Mouse (Mus musculus): ENCODE measurements at regions not wholly inside any gene's neighbourhood (a gene's known extent, or its start where the extent isn't known, plus 50 kb on each side); places are given as distances from the start of the nearest gene placed in this dataset.
"Not testable (repeated sequence)": the region's sequence is repeated elsewhere in the genome, so short reads cannot be mapped to it uniquely, and the experiment has no call there.

DNA sequence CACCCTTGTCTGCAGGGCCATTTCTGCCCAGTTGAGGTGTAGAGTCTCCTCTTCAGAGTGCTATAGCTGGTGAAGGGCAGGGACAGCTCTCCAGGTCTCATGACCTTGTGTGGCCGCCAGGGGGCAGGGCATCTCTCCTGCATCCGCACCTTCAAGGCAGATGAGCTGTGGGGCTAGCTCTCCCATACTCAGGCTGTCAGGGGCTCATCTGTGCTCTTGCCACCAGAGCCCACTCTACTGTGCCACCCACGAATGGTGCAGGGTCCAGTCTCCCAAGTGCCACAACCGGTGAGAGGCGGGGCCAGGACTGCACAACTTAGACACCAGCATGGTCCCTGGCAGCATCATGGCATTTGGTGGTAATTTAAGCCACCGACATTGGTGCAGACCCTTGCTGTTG is 111.3 kb downstream of the Syt10 start:
- DNase-seq (ENCODE audit: low spot score in 2 of 2), result peak; percentile 7

DNA sequence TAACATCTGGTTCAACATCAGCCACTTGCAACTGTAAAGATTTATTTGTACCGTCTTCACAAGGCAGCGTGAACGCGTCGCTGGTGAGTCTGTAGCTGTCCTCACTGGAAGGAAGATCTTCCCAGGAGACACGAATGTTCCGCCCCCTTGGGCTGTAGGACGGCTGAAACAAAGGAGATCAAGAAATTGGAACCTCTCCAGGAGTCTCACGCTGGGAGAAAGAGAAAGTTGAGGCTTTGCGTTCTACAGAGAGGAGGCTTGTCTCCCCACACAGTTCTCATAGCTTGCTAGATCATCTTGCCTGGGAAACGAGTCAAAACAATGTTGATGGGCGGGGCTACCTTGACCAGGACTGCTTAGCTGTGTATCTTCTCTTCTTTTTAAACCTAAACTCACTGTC is 117.3 kb downstream of the Syt10 start:
- no peak for DNase-seq (ENCODE audit: low spot score in 2 of 2)

DNA sequence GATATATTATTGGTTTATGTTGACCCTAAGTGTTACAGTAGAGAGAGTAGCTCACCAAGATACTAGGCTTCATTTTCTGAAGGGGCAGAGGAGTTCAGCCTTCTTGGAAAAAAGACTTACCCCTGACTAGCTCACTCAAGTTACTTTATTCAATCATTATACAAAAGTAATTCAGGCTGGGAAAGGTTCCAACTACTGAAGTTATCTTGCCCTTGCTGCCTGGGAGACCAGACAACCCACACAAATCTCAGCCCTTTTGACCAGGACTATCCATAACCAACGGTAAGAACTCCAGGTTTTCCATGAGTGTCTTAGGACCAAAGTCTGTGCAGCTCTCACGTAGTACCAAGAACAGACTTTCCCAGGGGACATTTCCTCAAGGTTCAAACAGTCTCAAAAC is 105.5 kb upstream of the Rabl2 start:
- DNase-seq (ENCODE audit: low spot score in 2 of 2), result no peak

- DNase-seq (ENCODE audit: low spot score in 2 of 2), result no peak
Observed at GRCm38 (mm10) chr15:89676366-89676765, 84.6 kb upstream of the Rabl2 start.

GRCm38 (mm10) chr15:89656558-89656957 is 64.8 kb upstream of the Rabl2 start:
- not testable (repeated sequence) for DNase-seq (ENCODE audit: low spot score in 2 of 2)

Measured in frontal cortex, postnatal 36 days (tissue).